Mouse (Mus musculus): Measurements from ENCODE around the gene Camk2b.

Camk2b gene

GRCm38 (mm10) chr11:6050066-6050560 is 16.0 kb downstream of the Camk2b start:
- DNase-seq (ENCODE audit: low read depth, low spot score) = peak; percentile 78

- DNase-seq (ENCODE audit: low read depth, low spot score) = peak; percentile 65
These were observed 18.0 kb downstream of the Camk2b start for GRCm38 (mm10) chr11:6048208-6048607.

DNA sequence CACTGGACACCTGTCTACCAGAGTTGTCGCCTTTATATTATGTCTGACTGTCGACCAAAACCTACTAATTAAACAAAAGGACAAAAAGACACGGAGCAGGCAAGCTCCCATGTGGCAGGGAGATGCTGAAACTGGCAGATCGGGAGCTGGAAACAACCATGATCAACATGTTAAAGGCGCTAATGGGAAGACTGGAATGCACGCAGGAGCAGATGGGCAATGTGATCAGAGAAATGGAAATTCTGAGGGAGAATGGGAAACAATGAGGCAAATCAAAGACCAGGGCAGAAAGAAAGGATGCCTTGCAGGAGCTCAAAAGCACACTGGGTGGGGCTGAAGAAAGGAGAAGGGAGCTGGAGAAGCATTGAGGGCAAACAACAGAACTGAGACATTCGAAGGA is 27.2 kb downstream of the Camk2b start:
- DNase-seq (ENCODE audit: low read depth, low spot score) = peak; percentile 47

- DNase-seq (ENCODE audit: low read depth, low spot score) = peak; percentile 80
These were observed 28.5 kb downstream of the Camk2b start for GRCm38 (mm10) chr11:6037686-6038085.

DNA sequence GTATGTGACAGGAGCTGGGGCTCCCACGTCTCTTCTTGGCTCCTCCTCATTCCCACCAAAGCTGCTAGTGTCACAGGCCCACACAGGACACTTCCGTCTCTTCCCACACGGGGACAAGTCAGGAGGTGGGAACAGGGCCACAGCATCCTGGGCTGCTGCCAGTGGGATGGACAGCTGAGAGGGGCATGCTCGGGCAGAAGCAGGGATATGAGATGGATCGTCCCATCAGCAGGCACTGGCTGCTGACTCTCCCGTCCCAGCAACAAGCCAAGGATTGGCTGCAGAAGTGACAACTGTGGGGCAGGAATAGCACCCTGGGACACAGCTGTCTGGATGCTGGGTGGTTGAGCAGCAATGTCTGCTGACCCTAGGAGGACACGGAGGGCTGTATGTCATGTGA is 29.0 kb downstream of the Camk2b start:
- DNase-seq (ENCODE audit: low read depth, low spot score) = peak; percentile 60

DNA sequence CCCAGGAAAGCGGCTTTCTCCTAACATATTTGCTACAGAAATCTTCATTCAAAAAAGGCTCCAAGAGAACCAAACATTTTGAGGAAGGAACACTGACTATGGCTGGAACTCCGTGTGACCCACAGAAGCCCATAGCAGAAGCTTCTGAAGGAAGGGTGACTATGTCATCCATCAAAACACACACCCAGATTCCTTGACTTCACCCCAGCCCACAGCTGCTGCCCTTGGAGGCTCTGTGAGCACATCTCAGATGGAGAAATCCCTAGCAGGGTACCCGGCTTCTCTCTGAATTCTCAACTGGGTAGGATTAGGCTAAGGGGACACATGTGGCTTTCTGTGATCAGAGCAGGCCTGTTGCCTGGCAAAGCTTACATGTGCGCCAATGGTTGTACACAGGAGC is 29.7 kb downstream of the Camk2b start:
- no peak for DNase-seq (ENCODE audit: low read depth, low spot score)

- peak; percentile 78 for DNase-seq (ENCODE audit: low read depth, low spot score)
These were observed 30.6 kb downstream of the Camk2b start for GRCm38 (mm10) chr11:6035521-6035920.

GRCm38 (mm10) chr11:6034740-6035139 is 31.4 kb downstream of the Camk2b start:
- DNase-seq (ENCODE audit: low read depth, low spot score) = no peak

DNA sequence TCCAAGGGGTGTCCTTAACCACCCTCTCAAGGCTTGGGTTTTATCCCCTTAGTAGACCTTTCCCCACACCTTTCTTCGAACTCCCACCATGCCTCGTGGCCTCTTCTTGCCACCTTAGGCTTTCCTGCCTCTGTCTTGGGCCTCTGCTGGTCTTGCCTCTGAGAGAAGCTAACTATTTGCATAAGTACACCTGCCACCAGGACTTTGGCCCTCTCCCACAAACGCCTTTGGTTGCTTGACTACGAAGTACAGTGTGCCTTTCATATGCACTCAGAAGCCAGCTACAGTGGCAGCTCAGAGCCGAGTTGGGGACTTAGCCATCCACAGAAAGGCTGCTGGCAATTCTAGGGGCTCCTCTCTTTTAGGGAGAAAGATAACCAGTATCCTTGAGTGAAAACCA is 32.4 kb downstream of the Camk2b start:
- no peak for DNase-seq (ENCODE audit: low read depth, low spot score)

GRCm38 (mm10) chr11:6033147-6033546 is 33.0 kb downstream of the Camk2b start:
- DNase-seq (ENCODE audit: low read depth, low spot score) = peak; percentile 82

DNA sequence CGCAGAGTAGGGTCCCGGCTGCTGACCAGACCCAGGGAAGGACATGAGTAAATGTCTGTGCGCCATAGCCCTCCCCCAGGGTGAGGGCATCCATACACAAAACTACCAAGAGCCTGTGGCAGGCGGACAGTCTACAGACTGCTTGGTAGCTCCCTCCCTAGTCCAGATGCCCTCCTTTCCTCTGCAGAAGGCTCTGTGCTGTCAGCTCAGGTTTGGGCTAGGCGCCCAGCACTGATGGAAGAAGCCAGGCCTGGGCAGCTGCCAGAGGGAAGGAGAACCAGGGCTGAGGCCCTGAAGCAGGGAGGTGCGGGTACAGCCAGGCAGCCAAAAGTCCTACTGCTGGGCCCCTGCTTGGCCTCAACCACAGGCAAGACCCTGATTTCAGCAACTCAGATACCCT is 35.5 kb downstream of the Camk2b start:
- DNase-seq (ENCODE audit: low read depth, low spot score) = peak; percentile 98

DNA sequence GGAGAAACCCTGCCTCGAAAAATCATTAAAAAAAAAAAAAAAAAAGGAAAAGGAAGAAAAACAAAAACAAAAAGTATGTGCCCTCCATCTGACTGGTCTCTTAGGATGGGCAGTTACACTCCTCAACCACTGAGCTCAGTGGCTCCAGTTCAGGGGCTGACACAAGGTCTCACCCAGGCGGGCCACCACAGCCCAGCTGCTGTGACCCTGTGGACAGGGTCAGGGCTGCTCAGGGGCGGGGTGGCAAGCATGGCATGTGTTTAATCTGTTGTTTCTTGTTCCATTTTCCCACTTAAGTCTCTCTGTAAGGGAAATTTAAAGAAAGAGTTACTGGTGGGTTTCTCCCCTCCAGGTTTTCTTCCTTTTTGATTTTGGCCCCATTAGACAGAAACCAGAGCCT is 36.4 kb downstream of the Camk2b start:
- no peak for DNase-seq (ENCODE audit: low read depth, low spot score)

- DNase-seq (ENCODE audit: low read depth, low spot score) = peak; percentile 74
These were observed 37.3 kb downstream of the Camk2b start for GRCm38 (mm10) chr11:6028911-6029310.

DNA sequence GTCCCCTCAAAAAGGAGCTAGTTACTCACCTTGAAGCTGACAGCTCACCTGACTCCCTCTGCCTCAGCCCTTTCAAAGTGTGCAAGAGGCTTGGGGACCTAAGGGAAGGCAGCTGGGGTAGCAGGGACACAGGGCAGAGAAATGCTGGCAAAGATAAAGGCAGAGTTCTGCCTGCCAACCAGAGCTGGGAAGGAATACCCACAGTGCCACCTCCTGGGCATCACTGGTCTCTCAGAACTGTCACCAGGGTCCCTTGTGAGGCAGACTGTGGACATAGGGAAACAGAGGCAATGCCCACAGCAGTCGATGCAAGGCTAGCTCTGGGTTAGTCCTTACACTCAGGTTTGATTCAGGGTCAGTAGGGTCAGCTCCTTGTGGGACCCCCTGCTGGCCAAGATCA is 39.8 kb downstream of the Camk2b start:
- peak; percentile 90 for DNase-seq (ENCODE audit: low read depth, low spot score)

GRCm38 (mm10) chr11:6024923-6025652 is 41.1 kb downstream of the Camk2b start:
- no peak for DNase-seq (ENCODE audit: low read depth, low spot score)

- peak; percentile 58 for DNase-seq (ENCODE audit: low read depth, low spot score)
These were observed 45.0 kb downstream of the Camk2b start for GRCm38 (mm10) chr11:6020897-6021839.

- DNase-seq (ENCODE audit: low read depth, low spot score) = no peak
These were observed 45.8 kb downstream of the Camk2b start for GRCm38 (mm10) chr11:6020360-6020759.

DNA sequence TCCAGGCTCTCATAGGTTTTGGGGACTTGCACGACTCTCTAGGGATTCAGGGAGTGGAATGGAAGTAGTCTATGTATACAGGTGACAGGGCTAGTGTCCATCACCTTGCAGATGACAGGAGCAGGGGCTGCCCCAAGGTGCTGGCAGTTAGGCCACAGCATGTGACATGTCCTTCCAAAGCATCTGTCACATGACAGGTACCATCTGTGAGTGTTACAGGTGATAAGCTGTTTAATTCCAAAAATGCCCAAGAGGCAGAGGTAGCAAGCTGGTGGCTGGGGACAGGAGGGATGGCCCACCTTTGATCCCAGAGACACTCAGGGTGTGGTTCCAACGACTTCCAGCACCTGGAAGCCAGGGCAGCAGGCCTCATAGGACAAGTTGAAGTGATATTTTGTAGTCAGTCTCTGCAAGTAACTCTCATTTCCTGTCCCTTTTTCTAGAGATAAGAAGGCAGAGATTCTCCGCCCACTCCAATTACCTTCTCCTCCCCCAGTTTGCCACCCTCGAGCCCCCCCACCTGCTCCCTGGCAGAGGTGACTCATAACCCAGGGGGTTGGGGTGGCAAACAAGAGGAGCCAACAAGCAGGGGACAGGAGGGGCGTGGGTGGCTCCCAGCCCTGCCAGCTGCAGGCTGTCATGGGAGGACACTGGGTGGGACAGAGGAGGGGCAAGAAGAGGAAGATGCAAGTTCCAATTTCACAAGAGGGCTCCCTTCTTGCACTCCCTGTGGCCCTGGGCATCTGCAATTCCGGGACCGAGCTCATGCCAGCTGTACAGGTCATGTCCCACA is 47.7 kb downstream of the Camk2b start:
- peak; percentile 91 for DNase-seq (ENCODE audit: low read depth, low spot score)

- DNase-seq (ENCODE audit: low read depth, low spot score) = peak; percentile 82
These were observed 48.5 kb downstream of the Camk2b start for GRCm38 (mm10) chr11:6017484-6018140.

DNA sequence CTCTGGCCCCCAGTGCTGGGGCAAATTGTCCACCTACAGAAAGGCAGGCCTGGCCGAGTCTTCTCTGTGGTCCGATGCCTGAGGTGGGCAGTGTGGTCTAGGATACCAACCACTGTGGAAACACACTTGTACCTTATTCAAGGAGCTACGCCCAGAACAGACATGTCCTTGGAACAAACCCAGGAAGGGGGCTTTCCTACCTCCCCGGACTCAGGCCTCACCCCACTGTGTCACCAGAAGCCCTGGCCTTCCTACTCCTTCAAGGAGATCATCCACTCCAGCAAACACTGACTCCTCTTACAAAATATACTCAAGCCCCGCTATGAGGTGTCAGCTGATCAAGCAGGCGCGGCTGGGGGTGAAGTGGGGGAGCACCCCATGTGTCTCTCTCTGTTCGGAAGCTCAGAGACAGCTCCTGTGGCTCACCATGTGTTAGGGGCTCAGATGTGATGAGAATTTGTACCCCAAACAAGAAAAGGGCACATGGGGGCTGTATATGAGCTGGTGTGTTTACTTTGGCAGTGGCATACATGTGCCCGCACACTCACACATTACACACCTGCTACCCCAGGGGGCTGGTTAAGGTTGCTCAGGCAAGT is 49.3 kb downstream of the Camk2b start:
- DNase-seq (ENCODE audit: low read depth, low spot score) = peak; percentile 65

DNA sequence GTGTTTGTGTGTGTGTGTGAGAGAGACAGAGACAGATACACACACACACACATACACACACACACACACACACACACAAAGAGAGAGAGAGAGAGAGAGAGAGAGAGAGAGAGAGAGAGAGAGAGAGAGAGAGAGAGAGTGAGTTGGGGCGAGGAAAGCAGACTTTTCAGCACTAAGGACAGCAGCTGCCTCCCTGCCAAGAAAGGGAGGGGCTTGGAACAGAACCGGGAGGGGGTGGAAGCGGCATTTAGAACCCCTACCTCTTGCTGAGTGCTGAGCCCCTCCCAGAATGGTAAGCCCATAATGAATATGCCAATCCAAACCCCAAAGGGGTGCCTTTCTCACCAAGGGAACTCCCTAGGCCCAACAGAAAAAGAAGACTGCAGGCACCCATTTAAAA is 49.8 kb downstream of the Camk2b start:
- peak; percentile 77 for DNase-seq (ENCODE audit: low read depth, low spot score)

Measured in brain, adult 2 months (tissue).